Mouse (Mus musculus) adrenal gland, adult (tissue): Measurements from ENCODE around the gene Ugt1a1.
A peak's percentile ranks its signal among the peaks of the same experiment; 100 is the strongest.

ENCODE experiments used
- DNase-seq, 2 experiments: peaks; one replicate each; pipeline ENCODE4 v3.0.0; 2022 to 2023; ENCODE audit warnings: low spot score in 1 of 2; ENCODE audit not compliant: inconsistent age in 2 of 2

Gene Ugt1a1

GRCm38 (mm10) chr1:88233421-88234247 lies 21.9 kb downstream of the Ugt1a1 start:
- no peak for DNase-seq

- no peak for DNase-seq
These were observed 22.5 kb downstream of the Ugt1a1 start for GRCm38 (mm10) chr1:88234248-88234610.

DNA sequence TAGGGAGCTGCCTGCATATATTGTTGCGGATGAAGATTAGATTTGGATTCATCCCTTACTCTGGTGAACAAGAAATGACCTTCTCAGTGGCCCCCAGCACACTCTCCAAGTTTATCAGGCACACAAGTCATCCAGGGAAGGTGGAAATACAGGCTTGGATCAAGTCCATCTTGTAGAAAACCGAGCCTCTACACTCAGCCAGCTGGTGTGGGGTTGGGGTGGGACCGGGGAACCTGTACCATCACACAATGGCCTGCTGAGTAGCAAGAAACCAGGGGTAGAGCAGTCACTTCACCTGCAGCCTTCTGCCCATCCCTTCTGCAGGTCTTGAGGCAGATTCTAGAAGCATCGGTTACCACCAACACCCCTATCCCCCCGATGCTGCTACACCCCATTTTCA lies 22.9 kb downstream of the Ugt1a1 start:
- DNase-seq, result no peak

DNA sequence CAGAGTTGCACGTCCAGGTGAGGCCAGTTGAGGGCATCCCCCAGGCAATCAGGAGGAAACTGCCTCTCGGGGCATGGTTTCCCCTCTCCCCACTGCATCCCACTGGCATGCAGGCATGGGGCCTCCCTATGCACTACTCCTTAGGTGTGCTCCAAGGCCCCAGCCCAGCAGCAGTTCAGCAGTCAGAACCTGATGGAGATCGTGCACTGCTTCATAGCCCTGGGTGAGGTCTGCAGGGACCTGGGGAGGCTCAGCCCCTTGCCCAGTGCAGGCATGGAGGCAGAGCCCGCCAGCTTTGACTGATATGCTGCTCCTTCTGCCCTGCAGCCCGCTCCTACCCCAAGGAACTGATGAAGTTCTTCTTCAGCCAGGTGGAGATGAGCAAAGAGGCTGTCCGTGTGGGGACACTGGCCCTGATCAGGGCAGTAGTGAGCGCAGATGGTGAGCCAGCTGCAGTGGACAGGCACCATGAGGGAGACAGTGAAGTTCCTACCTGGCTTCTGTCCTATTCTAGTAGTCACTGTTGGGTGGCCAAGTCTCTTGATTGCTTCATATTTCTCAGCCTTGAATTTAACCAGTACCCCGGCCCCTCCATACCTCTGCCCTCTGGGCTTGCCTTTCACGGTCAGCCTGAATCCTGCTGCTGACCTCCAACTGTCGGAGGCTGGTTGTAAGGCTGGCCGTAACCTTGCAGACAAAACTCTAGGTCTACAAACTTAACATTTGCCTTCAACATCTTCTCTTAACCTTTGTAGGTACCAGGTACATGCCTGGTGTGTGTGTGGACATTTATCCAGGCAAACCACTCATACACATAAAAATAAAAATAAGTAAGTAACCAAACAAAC lies 23.5 kb downstream of the Ugt1a1 start:
- no peak for DNase-seq

DNA sequence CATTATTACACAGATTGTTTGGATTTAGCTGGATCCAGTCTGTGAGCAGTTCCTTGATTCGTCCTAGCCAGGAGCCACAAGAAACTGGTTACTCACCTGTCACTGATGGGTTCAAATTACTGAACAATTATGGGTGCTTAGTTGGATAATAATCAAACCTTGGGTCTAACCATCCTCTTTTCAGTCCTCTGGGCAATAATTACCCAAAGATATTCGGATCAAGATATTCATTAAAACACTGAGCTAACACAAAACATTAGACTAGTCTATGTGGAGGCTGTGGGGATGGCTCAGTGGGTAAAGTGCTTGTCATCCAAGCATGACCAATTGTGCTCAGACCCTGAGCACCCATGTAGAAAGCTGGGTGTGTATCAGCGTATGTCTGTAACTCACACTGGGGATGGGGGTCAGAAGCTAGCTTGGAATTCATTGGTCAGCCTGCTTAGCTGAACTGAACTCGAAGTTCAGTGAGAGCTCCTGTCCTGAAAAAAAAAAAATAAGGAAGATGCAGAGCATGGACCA lies 24.2 kb downstream of the Ugt1a1 start:
- no peak for DNase-seq

- no peak for DNase-seq
These were observed 25.6 kb downstream of the Ugt1a1 start for GRCm38 (mm10) chr1:88237311-88237710.

DNA sequence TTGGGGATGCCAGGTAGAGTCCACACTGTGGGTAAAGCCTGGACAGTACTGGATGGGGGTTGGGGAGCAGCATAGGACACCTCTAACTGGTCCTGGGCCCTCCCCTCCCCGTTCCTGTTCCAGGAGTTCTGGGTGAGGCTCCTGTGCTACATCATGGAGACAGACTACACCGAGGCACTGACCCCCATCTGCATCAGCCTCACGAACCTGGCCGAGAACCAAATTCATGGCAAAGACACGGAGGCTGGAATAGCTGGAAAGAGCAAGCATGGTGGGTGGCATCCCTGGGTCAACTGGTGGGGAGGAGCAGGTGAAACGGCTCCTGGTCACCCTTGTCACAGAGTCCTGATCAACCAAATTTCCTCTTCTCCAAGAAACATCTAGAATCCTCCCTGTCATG lies 27.0 kb downstream of the Ugt1a1 start:
- no peak for DNase-seq

GRCm38 (mm10) chr1:88240072-88240471 lies 28.3 kb downstream of the Ugt1a1 start:
- DNase-seq, result peak; percentile 69 to 82

GRCm38 (mm10) chr1:88240579-88240978 lies 28.8 kb downstream of the Ugt1a1 start:
- DNase-seq, result no peak

DNA sequence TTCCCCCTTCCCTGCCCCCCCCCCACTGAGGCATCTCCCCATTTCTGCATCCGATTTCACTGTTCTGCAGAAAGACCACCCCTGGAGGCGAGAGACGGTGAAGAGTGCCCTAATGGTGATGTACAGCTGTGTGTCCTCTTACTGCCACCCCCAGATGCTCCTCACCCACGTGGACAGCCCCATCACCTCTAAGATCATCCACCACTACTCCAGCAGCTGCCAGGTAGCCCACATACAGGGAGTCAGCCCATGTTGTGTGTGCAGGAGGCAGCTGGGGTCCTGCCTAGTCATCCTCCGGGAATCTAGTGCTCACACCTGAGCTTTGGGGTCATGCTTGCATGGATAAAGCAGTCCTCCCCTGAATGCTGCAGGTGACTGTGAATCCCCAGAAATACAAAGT lies 32.1 kb downstream of the Ugt1a1 start:
- no peak for DNase-seq

- no peak for DNase-seq
These were observed 34.1 kb downstream of the Ugt1a1 start for GRCm38 (mm10) chr1:88245881-88246280.

- DNase-seq, result no peak
These were observed 34.6 kb downstream of the Ugt1a1 start for GRCm38 (mm10) chr1:88246386-88246785.

DNA sequence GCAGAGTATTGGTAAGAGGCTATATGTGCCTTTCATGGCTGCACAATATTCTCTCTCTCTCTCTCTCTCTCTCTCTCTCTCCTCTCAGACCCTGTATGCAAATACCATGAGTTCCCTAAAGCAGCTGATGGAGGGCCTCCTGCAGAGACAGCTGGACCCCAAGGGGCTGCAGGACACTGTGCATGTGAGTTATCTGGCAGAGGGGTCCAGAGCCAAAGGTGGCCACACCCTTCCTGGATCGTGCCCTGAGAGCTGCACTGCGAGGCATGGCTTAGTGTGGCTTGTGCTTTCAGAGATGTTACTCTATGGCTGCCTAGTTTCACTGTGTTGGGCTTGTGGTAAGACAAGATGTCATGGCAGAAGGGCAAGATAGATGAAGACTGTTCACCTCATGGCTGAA lies 35.9 kb downstream of the Ugt1a1 start:
- DNase-seq, result no peak

GRCm38 (mm10) chr1:88248658-88249057 lies 36.9 kb downstream of the Ugt1a1 start:
- no peak for DNase-seq

DNA sequence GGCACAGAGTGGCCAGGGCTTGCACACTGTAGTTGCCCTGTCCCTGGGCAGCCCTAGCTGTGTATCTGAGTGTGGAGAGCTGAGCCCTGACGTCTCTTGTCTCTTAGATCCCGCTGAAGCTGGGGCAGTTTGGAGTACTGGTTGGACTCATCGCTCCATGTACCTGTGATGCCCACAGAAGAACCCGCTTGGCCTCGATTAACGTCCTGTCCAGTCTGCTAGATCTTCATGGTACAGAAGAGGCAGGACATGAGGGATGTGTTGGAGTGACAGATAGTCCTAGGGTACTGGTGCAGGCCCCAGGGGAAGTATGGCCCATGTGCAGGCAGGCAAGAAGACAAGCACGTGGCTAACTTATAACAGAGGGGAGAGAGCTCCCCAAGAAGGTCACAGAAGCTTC lies 37.8 kb downstream of the Ugt1a1 start:
- DNase-seq, result no peak

DNA sequence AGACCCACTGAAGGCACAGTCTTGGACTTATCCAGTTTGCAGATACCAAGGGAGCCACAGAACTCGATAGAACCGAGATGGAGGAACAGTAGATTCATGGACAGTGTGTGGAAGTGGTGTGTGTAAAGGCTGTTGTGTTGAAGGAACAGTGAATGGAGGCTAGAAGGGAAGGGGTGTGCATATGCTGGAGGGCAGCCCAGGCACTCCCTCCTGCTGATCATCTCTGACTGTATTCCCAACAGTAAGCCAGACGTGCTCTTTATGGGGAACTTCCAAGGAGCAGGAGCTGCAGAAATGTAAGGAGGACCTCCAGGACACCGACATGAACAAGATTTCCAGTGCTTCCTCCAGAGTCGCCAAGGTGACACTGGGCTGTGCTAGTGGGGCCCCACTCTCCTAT lies 38.3 kb downstream of the Ugt1a1 start:
- DNase-seq, result no peak

DNA sequence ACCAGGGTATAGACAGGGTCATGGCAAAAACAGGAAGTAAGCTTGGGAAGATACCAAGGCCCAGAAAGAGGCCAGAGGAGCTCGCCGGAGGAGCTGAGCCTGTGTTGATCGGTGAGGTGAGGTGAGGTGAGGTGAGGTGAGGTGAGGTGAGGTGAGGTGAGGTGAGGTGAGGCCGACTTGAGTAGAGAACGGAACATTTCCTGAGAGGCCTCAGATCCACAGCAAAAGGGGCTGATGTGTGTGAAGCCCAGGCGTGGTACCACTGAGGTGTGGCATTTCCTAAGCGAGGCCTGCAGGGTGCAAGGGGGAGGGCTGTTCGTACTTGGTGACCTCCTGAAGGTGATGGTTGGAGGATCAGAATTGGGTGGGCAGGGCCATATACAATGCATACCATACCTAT lies 41.3 kb downstream of the Ugt1a1 start:
- DNase-seq, result no peak

- no peak for DNase-seq
These were observed 41.8 kb downstream of the Ugt1a1 start for GRCm38 (mm10) chr1:88253540-88253939.

DNA sequence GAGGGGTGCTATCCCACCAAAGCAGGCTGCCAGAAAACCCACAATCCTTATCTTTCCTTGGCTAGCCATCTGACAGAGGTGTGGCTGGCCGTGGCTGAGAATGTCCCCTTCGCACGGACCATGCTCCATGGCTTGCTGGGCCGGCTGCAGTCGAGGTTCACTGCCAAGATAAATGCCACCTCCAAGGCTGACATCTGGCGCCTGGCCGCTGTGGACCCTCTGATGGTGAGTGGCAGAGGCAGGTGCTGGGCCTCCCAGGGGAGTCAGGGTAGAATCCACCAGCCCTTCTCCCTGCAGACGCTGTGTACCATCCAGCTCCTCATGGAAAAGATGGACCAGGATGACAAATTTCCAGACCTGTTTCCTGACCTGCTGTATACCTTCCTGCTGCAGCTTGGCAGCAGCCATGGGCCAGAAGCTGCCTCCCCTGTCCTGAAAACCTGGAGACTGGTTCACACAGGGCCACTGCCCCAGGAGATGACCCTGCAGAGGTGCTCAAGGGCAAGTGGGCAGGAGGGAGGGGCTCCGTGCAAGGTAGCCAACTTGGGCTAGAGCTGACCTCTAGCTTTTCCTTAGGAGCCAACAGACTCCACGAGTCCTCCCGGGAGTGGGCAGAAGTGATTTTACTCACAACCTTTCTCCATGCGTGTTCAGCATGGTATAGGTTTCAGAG lies 43.2 kb downstream of the Ugt1a1 start:
- DNase-seq, result peak in 1 of 2 experiments; percentile 31

DNA sequence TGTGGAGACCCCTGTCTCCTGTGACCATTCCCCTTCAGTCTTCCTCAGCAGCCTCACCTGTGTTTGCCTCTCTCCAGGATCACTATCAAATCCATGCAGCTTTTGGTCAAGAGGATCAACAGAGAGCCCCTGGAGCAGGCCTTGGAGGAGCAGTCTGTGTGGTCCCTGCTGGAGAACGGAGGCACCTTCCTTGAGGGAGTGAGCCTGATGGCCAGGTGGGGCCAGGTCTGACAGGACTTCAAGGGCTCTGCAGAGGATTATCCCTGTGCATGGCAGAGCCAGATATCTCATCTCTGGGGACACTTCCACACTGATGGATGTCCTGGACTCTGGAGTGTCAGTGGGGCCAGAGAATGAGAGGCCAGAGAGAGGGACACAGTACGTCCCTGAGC lies 43.7 kb downstream of the Ugt1a1 start:
- DNase-seq, result no peak

DNA sequence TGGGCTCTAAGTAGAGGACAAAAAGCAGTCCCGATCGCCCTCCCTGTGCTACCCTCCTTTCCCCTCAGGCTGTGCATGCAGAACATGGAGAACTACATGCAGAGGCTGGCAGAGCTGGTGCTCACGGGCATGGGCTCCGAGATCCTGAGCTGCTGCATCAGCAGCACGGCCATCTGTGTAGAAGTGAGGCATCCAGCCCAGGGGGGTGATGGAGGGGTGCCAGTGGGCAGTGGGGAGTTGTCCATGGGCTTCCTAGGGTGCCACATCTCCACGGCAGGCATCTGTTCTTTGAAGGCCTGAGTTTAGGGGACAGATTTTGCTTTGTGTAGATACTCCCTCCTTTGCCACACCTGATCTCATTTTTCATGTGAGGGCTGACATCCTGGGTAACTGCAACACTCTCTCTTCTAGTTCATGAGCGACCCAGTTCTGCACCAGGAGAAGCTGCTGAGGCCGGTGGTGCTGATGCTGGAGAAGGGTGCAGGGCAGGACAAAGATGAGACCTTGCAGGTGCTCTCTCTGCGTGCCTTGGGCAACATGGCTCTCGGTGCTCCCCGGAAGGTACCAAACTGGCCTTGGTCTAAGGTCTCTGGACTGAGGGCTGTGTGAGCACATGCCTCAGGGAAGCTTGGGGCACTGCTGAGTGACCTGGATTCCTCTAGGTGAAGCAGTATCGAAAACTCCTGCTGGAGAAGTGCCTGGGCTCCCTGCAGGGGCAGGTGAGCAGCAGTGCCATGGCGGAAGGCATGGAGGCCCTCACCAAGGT lies 44.4 kb downstream of the Ugt1a1 start:
- no peak for DNase-seq
